Mouse (Mus musculus) frontal cortex, postnatal 25 days (tissue): ENCODE results near the gene Hmgn3.

ENCODE experiments used
- DNase-seq, 2 experiments: peaks; one replicate each; pipeline ENCODE4 v3.0.0; 2022; ENCODE audit warnings: low spot score in 2 of 2

Hmgn3 gene

GRCm38 (mm10) chr9:83100786-83101185 lies 45.7 kb downstream of the Hmgn3 start:
- DNase-seq = no peak

- DNase-seq = no peak
Observed at GRCm38 (mm10) chr9:83098652-83099307, 47.7 kb downstream of the Hmgn3 start.

DNA sequence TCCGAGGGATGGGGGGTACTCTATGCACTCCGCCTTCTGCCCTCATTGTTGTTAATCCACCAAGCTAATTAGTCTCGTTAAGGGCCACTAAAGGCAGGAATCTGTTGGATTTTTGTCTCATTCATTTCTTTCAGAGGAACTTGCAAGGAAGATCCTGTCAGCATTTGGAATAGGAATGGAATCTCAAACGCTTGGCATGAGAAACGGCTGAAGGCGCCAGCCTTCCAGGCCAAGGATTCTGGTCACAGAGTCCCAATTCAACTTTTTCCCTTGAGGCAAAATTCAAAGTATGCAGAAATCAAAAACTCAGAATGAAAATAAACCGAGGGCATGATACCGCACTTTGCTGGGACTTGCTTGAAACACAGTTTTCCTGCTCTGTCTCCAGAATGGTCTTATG lies 48.7 kb downstream of the Hmgn3 start:
- DNase-seq = no peak

DNA sequence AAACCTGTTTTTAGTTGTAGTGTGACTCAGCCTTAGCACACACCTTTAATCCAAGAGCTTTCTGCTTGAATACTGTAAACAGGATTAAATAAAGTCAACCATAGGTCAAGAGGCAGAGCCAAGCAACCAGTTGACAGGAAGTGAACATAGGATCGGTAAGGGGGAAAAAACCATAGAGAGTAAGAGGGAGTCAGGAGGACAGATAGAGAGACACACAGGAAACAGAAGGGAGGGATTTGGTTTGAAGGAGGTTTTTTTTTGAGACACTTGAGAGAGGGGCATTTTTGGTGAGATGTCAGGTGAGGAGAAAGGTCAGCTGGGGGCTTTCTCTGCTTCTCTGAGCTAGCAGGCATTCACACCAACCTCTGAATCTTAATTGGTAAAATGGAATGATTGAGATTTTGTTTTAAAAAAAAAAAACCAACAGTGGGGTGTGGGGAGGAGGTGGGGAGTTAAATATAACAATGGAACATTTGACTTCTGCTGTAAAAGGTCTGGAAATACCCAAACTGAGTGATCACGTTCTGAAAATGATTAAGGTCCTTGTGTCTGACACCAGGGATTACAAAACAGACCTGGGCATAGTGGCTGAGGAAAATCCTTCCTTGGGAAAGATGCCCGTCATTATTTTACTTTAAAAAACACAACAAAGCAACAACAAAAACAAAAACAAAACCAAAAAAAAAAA lies 51.7 kb downstream of the Hmgn3 start:
- no peak for DNase-seq

DNA sequence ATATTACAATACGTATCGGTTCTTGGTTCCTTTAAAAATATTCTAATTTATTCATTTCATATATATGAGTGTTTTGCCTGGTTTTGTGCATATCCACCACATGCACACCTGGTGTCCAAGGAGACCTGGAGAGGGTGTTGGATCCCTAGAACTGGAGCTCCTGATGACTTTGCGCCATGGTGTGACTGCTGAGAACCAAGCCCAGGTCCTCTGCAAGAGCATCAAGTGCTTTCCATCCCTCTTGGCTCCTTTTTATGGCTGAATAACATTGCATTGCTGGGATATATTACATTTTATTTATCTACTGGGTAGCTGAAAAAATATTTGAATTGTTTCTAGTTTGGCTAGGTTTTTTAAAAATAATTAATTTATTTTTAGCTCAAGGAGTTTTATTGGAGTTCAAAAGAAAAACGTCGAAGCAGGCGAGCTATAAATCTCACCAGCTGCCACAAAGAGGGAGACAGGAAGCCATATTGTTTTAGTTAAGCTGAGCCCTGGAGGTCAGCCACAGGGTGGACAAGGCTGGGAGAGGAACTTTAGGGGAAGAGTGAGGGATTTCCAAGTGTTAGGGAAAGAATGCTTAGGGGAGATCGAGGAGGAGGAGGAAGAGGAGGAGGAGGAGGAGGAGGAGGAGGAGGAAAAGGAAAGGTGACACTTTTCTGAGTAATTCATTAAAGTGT lies 62.6 kb downstream of the Hmgn3 start:
- no peak for DNase-seq

DNA sequence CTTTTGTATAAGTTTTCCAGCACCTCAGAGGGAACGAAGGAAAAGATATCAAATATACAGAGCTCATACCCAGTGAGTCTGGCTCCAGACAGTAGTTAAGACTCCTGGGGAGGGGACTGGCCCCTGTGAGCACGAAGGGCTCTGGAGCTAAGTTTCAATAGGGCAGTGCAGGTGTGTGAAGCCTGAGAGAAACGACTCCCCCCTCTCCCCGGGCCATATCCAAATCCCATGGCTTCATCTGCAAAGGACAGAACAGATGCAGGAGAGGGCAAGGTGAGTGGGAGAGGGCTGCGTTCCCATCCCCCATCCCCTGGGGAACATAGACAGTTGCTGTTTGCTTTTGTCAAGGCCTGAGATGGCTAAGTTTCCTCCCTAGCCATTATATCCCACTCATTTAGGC lies 63.4 kb downstream of the Hmgn3 start:
- no peak for DNase-seq

DNA sequence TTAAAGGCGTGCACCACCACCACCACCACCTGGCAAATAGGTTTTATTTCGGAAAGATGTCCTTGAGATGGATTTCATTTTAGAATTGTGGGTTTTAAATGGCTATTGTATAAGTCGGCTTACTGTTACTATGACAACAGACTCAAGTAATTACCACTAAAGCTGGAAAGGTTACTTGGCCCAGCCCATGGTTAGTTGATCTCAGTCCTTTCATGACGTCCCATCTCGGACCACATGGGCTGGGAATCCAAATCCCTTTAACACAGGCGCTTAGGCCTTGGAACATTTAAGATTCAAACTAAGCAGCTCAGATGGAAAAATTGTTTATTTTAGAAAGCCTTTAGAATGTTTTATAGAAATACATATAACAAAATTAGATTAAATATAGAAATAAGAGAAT lies 64.2 kb downstream of the Hmgn3 start:
- DNase-seq = no peak

- DNase-seq = no peak
Observed at GRCm38 (mm10) chr9:83079724-83080123, 66.8 kb downstream of the Hmgn3 start.

DNA sequence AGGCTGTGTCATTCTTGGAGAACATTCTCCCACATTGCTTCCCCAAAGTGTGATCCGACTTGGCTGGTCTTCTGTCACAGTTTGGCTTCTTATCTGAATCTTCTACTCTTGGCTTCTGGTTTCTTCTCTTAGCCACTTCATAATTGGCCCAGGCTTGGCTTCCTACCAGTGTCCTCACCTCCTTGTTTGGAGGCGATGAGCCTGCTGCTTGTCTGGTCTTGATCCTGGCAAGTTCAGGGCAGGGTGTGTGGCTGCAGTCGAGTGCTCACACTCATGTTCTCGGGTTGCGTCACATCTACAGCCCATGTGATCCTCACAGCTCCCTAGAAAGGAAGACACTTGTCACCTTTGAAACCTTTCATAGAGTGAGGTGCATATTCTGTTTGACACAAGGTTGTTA lies 78.2 kb downstream of the Hmgn3 start:
- no peak for DNase-seq

DNA sequence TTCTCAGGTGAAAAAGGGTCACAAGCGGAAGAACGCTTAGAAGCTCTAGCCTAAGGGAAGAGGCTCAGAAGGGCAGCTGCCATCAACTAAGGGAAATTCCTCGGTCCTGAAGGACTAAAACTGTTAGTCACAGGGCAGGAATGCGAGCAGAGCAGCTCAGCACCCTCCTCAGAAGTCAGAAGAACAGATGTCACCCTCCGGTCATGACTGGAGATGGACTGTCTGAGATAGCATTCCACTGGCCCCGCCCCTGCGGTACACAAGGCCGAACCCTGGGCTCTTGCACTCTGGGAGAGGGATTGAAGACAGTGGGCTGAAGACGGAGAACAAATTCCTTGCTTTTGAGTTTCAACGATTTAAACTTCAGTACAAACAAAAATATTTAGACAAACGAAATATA lies 85.2 kb downstream of the Hmgn3 start:
- DNase-seq = no peak
